Mouse (Mus musculus): Measurements from ENCODE around the gene Cmip. TPM values are rescaled to one million over a fixed set of nuclear protein-coding genes. Genes with fewer than 3 reads are reported as not detected.

Gene Cmip
- polyA plus RNA-seq, 1 experiment from 2014 or later: 39.9 TPM

DNA sequence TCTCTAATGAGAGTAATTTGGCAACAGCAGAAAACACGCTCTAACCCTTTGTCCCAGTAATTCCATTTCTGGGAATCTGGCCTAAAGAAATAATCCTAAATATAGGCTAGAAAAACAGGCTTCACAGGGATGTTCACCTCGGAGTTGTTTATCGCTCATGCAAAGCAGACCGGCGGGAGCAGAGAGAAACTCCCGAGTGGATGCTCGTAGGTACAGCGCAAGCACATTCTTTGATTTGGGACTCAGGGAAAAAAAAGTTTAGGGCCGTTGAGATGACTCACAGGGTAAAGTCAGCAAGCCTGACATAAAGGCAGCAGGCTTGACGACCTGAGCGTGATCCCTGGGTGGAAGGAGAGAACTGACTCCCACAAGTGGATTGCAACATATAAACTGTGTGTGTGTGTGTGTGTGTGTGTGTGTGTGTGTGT lies 116.2 kb downstream of the Cmip start:
- DNase-seq (ENCODE audit: low spot score): no peak

DNA sequence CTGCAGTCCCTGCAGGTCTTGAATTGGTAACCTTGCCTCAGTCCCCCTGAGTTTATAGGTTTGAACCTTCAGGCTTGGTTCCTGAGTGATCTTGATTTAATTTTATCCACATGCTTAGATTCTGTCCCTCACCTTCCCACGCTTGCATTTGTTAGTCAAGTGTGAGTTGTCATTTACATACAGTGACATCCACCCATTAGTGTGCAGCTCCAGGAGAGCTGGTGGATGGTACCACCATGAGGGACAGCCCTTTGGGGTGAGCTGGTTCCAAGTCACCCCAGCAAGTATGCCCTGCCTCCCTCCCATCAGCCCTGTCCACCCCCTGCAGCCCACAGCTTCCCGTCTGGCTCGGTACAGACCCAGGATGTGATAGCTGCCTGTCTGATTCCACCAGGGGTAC lies 117.2 kb downstream of the Cmip start:
- DNase-seq (ENCODE audit: low spot score): no peak

DNA sequence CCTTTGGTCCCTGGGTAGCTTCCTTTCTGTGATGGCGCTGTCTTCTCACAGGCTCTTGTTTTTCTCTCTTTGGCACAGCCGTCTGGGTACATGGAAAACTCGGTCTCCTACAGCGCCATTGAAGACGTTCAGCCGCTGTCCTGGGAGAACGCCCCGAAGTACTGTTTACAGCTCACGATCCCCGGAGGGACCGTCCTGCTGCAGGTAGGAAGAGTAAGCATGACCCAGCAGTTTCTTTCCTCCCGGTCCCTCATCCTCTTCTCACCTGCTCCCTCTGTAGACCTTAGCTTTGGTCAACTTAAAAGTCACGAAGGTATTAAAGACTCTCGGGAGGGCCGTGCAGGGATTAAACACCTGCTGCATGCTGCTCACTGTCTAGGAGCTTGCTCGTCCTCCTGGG lies 120.1 kb downstream of the Cmip start:
- no peak for DNase-seq (ENCODE audit: low spot score)

DNA sequence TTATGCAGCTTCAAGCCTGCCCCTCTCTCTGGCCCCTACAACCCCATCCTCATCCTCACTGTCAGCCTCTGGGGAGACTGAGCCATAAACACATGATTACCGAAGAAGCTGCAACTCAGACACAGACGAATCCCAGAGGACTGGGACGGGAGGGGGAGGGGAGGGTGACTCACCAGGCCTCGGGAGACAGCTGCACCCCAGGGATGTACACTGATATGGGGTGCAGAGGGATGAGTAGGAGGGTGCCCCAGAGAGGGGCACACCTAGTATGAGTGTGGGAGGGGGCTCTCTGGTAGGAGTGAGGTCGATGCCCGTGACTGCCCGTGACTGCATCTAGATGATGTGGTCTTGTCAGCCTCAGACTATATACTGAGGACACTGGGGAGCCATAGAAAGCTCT lies 121.8 kb downstream of the Cmip start:
- no peak for DNase-seq (ENCODE audit: low spot score)

DNA sequence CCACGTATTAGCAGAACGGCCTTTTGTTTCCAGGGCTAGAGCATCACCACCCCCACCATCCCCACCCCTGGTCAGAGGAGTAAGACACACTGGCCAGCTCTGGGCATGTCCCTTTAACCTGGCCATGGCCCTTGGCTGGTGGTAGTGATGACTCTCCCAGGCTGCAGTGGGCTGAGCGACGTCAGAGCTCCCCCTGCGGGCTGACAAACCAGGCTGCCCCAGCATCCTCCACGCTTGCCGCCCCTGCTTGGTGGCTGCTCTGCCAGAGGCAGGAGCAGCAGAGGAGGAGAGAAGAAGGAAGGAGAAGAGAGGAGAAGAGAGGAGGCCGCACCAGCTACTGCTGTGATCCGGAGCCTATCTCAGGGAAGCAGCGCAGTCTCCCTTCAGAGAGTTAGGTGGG lies 122.3 kb downstream of the Cmip start:
- no peak for DNase-seq (ENCODE audit: low spot score)

DNA sequence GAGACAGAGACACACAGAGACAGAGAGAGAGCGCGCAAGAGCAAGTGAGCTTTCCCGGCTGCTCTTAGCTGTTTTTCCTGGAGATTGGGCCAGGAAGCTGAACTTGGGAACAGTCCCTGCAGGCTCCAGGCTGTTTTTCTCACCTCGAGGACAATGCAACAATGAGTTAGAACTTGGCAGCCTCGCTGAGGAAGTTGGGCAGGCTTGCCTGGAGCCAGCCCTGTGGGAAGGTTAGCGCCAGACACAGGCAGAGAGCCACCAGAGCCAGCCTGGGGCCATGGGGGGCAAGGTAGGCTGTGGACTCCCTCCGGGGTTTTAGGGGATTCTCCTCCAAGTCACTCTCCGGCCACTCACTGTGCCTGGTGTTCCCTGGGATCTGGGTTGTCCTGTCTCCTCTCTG lies 123.9 kb downstream of the Cmip start:
- no peak for DNase-seq (ENCODE audit: low spot score)

DNA sequence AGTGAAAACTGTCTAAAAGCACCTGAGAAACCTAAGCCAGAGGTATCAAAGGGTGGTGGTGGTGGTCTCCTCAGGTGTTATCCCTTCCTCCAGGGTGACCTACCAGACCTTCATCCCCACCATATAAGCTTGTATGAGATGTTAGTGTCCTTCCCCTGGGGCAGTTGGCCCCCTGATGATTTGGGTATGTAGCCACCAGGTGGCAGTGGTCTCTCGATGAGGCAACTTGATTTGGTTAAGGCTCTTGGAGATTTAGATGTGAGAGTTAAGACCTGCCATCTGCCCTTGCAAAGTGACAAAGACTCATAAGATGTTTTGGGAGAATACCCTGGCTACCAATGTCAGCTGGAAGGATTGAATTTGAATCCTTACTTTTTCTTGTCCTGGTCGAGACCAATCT lies 129.3 kb downstream of the Cmip start:
- peak; percentile 48 for DNase-seq (ENCODE audit: low spot score)

DNA sequence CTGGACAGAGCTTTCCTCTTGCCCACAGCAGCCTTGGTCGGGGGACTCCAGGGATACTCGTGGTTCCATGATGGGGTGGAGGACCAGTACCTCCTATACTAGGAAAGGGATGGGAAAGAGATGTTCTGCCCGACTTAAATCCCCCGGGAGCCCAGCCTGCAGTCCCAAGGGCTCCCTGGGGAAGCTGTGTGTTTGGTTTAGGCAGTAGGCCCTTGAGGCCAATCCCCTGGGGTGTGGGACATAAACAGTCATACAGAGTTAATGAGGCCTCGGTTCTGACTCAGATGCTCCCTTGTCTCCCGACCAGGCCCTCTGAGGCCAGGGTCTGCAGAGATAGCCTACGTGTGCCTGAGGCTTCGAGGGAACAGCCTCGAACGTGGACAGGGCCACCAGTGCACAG lies 130.8 kb downstream of the Cmip start:
- DNase-seq (ENCODE audit: low spot score): no peak

DNA sequence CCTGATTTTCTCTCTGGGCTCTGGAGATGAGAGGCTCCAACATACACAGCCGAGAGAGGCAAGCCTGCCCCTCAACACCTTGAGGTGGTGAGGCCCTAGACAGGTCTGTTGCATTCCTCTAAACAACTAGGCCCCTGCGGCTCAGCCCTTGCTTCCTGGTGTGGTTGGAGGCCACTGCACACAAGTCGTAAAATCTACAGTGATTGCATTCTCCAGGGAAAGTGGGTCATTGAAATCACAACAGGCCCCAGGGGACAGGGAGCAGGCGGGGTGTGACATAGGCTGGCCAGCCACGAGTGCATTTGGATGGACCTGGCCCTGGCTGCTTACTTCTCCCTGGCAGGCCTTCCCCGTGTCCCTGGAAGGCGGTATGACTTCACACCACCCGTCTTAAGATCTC lies 131.5 kb downstream of the Cmip start:
- DNase-seq (ENCODE audit: low spot score): no peak

DNA sequence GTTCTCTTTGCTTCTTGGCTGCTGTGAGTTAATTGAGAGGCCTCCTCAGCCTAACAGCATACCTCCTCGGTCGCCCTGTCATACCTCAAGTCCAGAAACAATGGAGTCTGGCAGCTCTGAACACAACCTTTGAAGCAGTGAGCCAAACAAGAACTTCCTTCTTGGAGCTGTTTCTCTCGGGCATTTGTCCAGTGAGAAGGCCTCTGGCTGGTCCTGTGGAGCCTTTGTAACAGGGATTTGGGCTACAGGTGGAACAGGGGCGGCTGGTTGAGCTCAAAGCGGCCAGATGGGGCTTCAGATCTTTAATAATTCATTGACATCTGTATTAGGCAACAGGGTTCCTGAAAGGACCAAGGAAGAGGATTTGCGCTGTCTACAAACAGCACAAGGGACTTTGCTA lies 137.0 kb downstream of the Cmip start:
- no peak for DNase-seq (ENCODE audit: low spot score)

DNA sequence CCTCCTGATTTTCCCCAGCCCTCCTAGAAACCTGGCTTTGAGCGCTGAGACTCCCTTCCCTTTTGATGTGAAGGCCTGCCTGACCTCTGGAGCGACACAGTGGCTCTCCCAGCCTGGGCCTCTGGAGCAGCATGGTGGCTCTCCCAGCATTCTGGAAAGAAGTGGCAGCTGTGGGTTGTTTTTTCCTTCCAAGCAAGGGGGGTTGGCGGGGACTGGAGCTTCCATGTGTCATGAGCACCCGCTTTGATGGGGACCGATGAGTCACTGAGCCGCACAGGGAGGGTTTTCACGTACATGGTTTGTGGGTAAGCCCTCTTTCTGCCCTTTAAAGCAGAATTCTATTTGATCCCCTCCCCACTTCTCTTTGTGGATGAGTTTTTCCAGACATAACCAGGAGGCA lies 138.2 kb downstream of the Cmip start:
- no peak for DNase-seq (ENCODE audit: low spot score)

DNA sequence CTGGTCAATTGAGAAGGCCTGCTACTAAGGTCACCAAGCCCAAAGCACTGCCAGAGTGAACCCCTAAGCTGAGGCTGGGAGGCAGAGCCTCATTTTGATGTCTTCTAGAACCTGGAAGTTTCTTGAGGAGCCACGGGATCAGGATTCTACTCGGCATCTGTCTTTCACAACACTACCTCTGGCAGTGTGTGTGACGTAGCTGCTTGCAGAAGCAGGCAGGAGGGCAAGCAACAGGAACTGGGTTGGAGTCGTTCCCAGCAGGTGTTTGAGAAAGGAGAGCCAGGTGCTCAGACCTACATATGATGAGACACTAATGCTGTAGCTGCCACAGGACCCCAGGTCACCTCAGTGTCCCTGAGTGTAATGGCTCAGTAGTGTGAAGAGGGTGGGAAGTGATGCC lies 140.0 kb downstream of the Cmip start:
- DNase-seq (ENCODE audit: low spot score): no peak

DNA sequence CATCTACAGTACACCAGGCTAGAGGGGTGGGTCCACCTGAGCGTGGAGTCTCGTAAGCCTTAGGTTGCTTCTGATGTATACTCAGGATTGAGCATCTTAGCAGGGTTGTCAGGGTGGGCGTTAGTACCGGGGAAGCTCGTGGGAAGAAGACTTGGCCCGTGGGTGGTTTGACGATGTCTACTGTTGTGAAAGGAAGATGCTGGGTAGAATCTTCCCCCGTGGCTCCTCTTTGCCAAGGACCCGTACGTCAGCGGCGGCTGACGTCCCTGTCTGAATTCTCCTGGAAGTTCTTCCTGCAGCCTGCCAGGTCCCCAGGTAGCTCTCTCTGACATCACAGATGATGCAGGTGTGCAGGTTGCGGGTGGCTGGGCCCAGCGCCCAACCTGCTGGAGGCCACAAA lies 140.9 kb downstream of the Cmip start:
- DNase-seq (ENCODE audit: low spot score): no peak

DNA sequence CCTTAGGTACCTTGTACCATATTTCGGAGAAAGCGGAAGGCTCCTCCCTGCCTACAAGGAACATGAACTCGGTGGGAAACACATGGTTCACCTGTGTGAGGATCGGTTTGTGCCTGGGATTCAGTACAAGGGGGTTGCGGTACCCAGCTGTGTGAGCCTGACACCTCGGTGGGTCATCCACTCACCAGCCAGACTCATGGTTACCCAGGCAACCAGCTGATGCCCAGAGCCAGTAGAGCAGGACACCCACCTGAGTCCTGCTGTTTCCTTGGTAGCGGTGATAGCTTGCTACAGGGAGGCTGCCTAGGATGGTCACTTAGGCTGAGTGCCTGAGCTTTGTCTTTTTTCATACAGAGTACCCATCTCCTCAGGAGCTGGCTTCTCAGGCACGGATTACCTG lies 142.4 kb downstream of the Cmip start:
- DNase-seq (ENCODE audit: low spot score): no peak

DNA sequence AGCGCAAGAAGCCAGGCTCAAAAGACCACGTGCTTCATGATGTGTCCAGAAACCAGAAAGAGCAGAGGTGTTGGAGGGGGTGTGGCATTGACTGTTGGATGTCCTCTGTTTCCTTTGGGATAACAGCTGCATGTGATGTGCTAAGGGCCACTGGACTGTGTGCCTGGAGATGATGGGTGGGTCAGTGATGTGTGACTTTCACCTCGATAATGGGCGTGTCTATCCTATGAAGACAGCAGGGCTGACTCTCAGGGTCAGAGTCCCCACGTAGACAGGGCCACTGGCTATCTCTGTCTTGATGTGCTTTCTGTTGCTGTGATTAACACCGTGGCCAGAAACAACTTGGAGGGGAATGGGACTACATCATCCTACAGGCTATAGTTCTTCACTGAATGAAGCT lies 144.0 kb downstream of the Cmip start:
- DNase-seq (ENCODE audit: low spot score): no peak

DNA sequence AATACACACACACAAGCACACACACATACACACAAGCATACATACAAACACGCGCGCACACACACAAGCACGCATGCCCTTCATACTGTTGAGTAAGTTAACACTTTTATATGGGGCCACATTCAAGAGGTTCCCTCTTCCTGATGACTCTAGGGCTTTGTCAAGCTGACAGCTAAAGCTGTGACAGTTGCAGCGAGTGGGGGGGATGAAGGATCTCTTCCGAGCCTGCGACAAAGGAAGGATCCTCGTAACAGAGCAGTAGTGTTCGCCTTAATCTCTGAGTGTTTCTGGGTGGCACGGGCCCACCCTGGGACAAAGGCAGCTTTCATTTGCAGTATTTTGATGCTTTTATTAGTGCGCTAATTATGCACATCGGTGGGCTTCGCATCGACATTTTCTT lies 145.0 kb downstream of the Cmip start:
- DNase-seq (ENCODE audit: low spot score): no peak

DNA sequence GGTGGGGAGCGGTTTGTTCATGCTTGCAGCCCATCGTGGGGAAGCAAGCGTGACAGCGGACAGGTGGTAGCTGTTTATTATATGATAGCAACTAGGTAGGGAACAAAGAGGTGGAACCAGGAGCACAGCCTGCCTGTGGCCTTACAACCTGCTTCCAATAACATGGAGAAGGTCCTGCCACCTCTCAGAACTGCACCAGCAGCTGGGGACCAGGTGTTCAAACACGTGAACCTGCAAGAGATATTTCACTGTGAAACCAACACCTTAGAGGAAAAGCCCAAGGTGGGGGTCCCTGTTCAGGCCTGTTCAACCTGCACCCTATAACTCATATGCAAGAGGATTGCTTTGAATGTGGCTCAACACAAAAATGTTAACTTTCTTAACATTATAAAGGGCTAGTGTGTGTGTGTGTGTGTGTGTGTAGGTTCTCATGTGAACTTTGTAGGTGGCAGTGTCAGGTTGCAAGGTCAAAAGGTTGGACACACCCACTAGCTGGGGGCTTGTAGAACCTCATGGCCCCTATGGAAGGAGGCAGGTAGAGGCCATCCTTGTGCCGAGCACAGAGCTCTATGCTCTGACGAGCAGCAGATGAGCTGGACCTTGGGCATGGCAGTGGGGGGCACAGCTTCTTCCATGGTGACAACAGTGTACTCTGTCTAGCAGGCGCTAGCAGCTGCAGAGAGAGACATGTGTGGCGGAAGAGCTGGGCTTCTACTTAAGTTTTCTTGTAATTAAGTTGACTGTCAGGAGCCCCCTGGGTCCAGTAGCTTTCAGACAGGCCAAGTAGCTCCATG lies 146.2 kb downstream of the Cmip start:
- no peak for DNase-seq (ENCODE audit: low spot score)

DNA sequence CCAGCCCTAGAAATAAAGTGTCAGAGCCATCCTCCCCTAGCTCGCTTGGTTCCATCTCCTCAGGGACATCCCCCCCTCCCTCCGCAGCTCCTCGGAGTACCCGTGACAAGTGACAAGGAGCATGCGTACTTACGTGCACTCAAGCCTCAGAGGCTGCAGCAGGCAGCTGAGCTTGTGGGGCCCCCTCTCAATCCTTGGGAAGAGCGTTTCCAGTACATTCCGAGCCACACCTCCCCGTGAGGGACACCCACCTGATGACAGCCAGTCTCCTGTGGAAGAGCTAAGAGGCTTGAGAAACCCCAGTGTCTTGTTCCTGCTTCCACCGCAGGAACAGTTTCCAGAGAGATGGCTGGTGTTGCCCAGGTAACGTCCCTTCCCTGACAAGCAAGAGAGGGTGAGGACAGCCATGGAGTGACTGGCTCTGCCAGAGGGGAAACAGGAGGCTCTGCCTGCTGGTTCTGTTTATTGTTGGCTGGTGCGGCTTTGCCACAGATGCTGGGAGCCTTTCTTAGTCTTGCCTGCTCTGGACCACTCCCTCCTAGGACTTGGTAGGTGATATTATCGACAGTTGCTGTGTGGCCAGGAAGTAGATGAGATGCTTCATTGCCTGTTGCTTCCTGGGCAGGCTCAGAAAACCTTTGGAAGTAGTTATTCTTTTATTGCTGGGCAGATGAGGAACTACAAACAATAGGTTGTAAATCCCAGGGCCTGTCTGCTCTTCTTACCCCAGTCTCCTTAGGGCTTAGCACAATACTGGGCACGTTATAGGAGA lies 147.0 kb downstream of the Cmip start:
- no peak for DNase-seq (ENCODE audit: low spot score)

DNA sequence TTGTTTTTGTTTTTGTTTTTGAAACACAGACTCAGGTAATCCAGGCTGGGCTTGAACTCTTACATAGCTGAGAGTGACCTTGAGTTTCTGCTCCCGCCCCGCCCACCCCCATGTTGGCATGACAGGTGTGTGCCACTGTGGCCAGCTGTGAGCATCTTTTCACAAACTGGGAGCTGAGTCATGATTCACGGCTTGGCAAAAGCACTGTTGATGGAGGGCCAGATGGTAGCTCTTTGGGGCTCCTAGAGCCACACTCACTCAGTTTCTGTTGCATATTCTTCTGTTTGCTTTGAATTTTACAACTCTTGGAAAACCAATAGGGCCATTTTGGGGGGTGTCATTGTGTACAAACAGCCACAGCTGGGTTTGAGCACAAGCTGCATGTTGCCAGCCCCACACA lies 149.2 kb downstream of the Cmip start:
- no peak for DNase-seq (ENCODE audit: low spot score)

DNA sequence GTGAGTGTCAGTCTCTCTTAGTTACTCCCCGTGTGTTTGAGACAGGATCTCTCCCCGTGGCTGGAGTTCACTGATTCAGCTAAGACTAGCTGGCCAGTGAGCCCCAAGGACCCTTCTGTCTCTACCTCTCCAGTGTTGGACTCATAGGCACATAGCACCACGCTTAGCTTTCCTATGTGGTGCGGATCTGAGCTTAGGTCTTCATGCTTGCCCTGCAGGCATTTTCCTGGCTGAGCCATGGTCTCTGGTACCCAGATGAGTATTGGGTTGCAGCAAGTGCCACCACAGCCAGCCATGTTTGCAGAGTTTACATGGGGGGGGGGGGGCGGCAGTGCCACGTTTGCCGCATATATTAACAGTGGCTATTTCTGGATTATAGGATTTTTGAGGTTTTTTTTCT lies 151.8 kb downstream of the Cmip start:
- DNase-seq (ENCODE audit: low spot score): no peak

DNA sequence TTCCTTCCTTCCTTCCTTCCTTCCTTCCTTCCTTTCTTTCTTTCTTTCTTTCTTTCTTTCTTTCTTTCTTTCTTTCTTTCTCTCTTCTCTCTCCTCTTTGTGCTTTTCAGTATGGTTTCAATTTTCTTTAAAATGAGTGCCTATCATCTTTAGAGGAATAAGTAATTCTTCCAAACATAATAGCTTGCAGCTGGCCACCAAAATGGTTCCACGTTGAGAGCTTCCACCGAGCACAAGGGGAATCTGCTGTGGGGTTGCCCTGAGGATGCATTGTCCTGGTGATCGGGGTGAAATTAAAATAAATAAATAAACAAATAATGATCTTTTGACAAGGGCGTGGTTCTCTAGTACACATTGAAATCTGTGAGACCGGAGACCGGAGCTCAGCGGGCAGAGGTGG lies 152.2 kb downstream of the Cmip start:
- no peak for DNase-seq (ENCODE audit: low spot score)

DNA sequence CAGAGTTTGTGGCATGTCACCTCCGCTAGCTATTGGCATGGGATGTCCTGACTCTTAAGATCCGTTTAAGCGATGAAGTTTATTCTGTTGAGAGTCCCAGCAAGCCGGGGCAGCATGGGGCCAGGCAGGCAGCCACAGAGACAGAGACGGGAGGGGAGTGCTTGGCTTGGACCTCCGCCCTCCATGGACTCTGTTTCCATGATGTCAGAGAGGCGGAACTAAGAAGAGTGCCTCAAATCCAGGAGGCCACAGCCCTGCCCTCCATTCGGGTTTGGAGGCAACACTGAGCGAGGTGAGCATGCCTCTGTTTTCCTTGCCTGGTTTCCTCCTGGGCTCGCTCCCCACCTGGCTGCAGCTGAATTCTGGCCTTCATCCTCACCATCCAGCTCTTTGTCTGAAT lies 153.5 kb downstream of the Cmip start:
- no peak for DNase-seq (ENCODE audit: low spot score)

DNA sequence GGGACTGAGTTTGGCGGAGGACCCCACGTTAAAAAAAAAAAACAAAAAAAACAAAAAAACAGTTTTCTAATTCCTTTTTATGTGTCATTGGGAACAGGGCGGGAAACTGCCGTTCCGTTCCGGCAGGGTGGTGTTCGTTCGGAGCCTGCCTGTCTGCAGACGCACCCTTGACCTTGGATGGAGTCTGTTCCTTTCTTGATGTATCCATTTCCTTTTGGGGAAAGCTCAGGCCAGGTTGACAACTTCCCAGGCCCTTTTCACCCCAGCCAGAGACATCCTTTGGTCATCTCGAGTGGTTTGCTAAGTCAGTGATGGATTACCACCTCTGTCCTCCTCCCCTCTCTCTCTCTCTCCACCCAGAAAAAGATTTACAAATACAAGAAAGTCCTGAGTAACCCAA lies 154.0 kb downstream of the Cmip start:
- DNase-seq (ENCODE audit: low spot score): no peak
